Mouse (Mus musculus): ENCODE results near the gene Dpf1. TPM values are rescaled to one million over a fixed set of nuclear protein-coding genes. Genes with fewer than 3 reads are reported as not detected.

The Dpf1 gene
- total and polyA plus RNA-seq, 3 experiments: 10.2 to 17.3 TPM; not detected in 1

DNA sequence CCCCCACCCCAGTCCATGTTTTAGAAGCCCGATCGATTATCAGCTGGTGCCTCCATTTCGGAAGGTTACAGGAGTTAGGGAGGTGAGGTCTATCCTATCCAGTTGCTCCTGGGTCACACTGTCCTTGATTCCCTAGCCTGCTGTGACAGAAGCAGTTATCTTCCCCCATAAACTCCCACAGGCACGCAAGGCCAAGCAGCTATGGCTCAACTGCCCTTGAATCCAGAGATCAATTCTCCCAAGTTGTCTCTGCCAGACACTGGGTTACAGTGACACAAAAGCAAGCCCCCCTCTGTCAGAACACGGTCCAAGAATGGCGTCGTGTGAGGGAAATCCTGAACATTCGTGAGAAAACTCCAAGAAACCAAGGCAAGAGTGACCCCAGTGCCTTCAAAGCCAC is 51.7 kb downstream of the Dpf1 start:
- Histone ChIP-seq H3K79me2 (ENCODE audit: control insufficient read depth, insufficient read depth, low read length, poor library complexity) (no peaks in the 10 kb centered on the region), H3K4me3 (ENCODE audit: control insufficient read depth in 1 of 2, insufficient read depth in 1 of 2, low read depth in 2 of 2, low read length in 2 of 2) (no peak overlapping the region), H3K27me3 (ENCODE audit: control insufficient read depth in 1 of 2, insufficient read depth in 2 of 2, low read length in 2 of 2) (no peaks in the 10 kb centered on the region), H3K9ac (ENCODE audit: control insufficient read depth, low read depth, low read length, poor library complexity, severe bottlenecking) (no peak overlapping the region), H3K36me3 (ENCODE audit: control insufficient read depth in 1 of 2, insufficient read depth in 2 of 2, low read length in 2 of 2) (no peaks in the 10 kb centered on the region; a peak in 1 of 4 replicates), H3K9me3 (replicated peaks; ENCODE audit: insufficient read depth, low read length) (no peaks in the 10 kb centered on the region), H3K27ac (ENCODE audit: control insufficient read depth, low read depth, low read length) (no peak overlapping the region), H3K4me1 (ENCODE audit: control insufficient read depth in 1 of 2, insufficient read depth in 2 of 2, low read length in 2 of 2) (no peaks in the 10 kb centered on the region)
- DNase-seq (ENCODE audit: low read depth, low spot score): no peak
- no peak for TF ChIP-seq POLR2AphosphoS5 (IDR thresholded peaks at IDR 0.05; ENCODE audit: borderline replicate concordance, low read depth, low read length)
- no peak for TF ChIP-seq ETS1 (IDR thresholded peaks at IDR 0.05; ENCODE audit: low read depth, low read length)
- TF ChIP-seq SIN3A (IDR thresholded peaks at IDR 0.05; ENCODE audit: low read length): no peak
- TF ChIP-seq SMC3 (IDR thresholded peaks at IDR 0.05; ENCODE audit: low read depth, low read length): no peak
- TF ChIP-seq POLR2AphosphoS2 (IDR thresholded peaks at IDR 0.05; ENCODE audit: low read length): no peak
- TF ChIP-seq GABPA (IDR thresholded peaks at IDR 0.05; ENCODE audit: low read depth, low read length): no peak
- TF ChIP-seq CHD2 (IDR thresholded peaks at IDR 0.05; ENCODE audit: low read length): no peak

- TF ChIP-seq GABPA (IDR thresholded peaks at IDR 0.05; ENCODE audit: low read depth, low read length) (no peak), MXI1 (IDR thresholded peaks at IDR 0.05; ENCODE audit: low read depth, low read length) (no peak), E2F4 (IDR thresholded peaks at IDR 0.05; ENCODE audit: borderline replicate concordance, low read depth, low read length) (no peak), USF1 (IDR thresholded peaks at IDR 0.05; ENCODE audit: low read depth, low read length) (no peak), ELF1 (IDR thresholded peaks at IDR 0.05; ENCODE audit: low read depth, low read length) (no peak), MYC (IDR thresholded peaks at IDR 0.05; ENCODE audit: low read depth, low read length) (no peak), RAD21 (IDR thresholded peaks at IDR 0.05; ENCODE audit: low read depth, low read length) (no peak), MYB (IDR thresholded peaks at IDR 0.05; ENCODE audit: low read depth, low read length) (no peak), POLR2AphosphoS5 (IDR thresholded peaks at IDR 0.05; ENCODE audit: borderline replicate concordance, low read depth, low read length) (no peak), NELFE (IDR thresholded peaks at IDR 0.05; ENCODE audit: low read depth, low read length) (no peak), BHLHE40 (IDR thresholded peaks at IDR 0.05; ENCODE audit: borderline replicate concordance, low read depth, low read length) (no peak), MAFK (IDR thresholded peaks at IDR 0.05; ENCODE audit: borderline replicate concordance, low read depth, low read length) (no peak), HCFC1 (IDR thresholded peaks at IDR 0.05; ENCODE audit: low read depth, low read length) (no peak)
- H3K4me3 ChIP-seq (ENCODE audit: control insufficient read depth in 1 of 2, insufficient read depth in 1 of 2, low read depth in 2 of 2, low read length in 2 of 2): no peak overlapping the region
- no peak overlapping the region for H3K27ac ChIP-seq (ENCODE audit: control insufficient read depth, low read depth, low read length)
- no peaks in the 10 kb centered on the region for H3K79me2 ChIP-seq (ENCODE audit: control insufficient read depth, insufficient read depth, low read length, poor library complexity)
- no peaks in the 10 kb centered on the region for H3K27me3 ChIP-seq (ENCODE audit: control insufficient read depth in 1 of 2, insufficient read depth in 2 of 2, low read length in 2 of 2)
- no peaks in the 10 kb centered on the region for H3K36me3 ChIP-seq (ENCODE audit: control insufficient read depth in 1 of 2, insufficient read depth in 2 of 2, low read length in 2 of 2)
- no peak overlapping the region for H3K9ac ChIP-seq (ENCODE audit: control insufficient read depth, low read depth, low read length, poor library complexity, severe bottlenecking)
- no peak for DNase-seq (ENCODE audit: low read depth, low spot score)
- no peaks in the 10 kb centered on the region for H3K9me3 ChIP-seq (replicated peaks; ENCODE audit: insufficient read depth, low read length)
- H3K4me1 ChIP-seq (ENCODE audit: control insufficient read depth in 1 of 2, insufficient read depth in 2 of 2, low read length in 2 of 2): no peaks in the 10 kb centered on the region
These were observed 57.7 kb downstream of the Dpf1 start for GRCm38 (mm10) chr7:29361497-29361896.
